Mouse (Mus musculus) forebrain, postnatal 0 days (tissue): ENCODE data around the gene Bpnt1. TPM values are rescaled to one million over a fixed set of nuclear protein-coding genes. Genes with fewer than 3 reads are reported as not detected.

ENCODE experiments used
- ATAC-seq: fragments of 200-750 bp; cut with Nextera tagmentation; 2 replicates; pipeline ENCODE4 v1.8.0; 2017; ENCODE audit warnings: mild to moderate bottlenecking, moderate library complexity
- DNase-seq: peaks from one replicate; pipeline ENCODE4 v3.0.0-alpha.2; 2015
- H3K27ac ChIP-seq: fragments of 300-500 bp; sonication (generic); 2 replicates; pipeline ENCODE4 v1.5.1; 2014; ENCODE audit warnings: low read depth, mild to moderate bottlenecking, antibody characterized with exemption, low read length, moderate library complexity, mixed read lengths
- H3K27me3 ChIP-seq: fragments of 300-500 bp; sonication (generic); 2 replicates; pipeline ENCODE4 v1.6.1; 2014; ENCODE audit warnings: mild to moderate bottlenecking, low read length, mixed read lengths; ENCODE audit not compliant: insufficient read depth
- H3K36me3 ChIP-seq: fragments of 300-500 bp; sonication (generic); 2 replicates; pipeline ENCODE4 v1.6.1; 2014; ENCODE audit warnings: mild to moderate bottlenecking, moderate library complexity; ENCODE audit not compliant: insufficient read depth
- H3K4me1 ChIP-seq: fragments of 300-500 bp; sonication (generic); 2 replicates; pipeline ENCODE4 v1.6.1; 2014; ENCODE audit warnings: antibody characterized with exemption; ENCODE audit not compliant: insufficient read depth
- H3K4me2 ChIP-seq: fragments of 300-500 bp; sonication (generic); 2 replicates; pipeline ENCODE4 v1.6.1; 2014; ENCODE audit warnings: low read depth, mild to moderate bottlenecking, moderate library complexity
- H3K4me3 ChIP-seq: fragments of 300-500 bp; sonication (generic); 2 replicates; pipeline ENCODE4 v1.5.1; 2014; ENCODE audit warnings: low read depth, low read length, mixed read lengths
- H3K9ac ChIP-seq: fragments of 300-500 bp; sonication (generic); 2 replicates; pipeline ENCODE4 v1.6.1; 2014; ENCODE audit warnings: mild to moderate bottlenecking
- H3K9me3 ChIP-seq: fragments of 300-500 bp; sonication (generic); 2 replicates; pipeline ENCODE4 v1.6.1; 2016; ENCODE audit warnings: low read length
- CTCF ChIP-seq: sonication (generic); IDR thresholded peaks from 2 replicates; pipeline ENCODE4 v1.5.1; 2016; ENCODE audit warnings: antibody characterized with exemption, control low read depth, low read depth
- WGBS: fragments of 180-500 bp; shearing (Covaris S2); extraction: QIAGEN DNeasy Blood & Tissue Kit; methylation state at CpG from one replicate; pipeline ENCODE4 v1.1.7; 2014; 5-methylcytosine and 5-hydroxymethylcytosine counted together
- polyA plus RNA-seq: library from polyadenylated mRNA; unstranded; fragments of >200 nt; fragmentation: Nextera tagmentation; extraction: Ambion mirVana; gene quantifications from 2 replicates; pipeline ENCODE4 v1.2.1, GENCODE M21; 2015
- total RNA-seq: library from RNA; depleted of rRNA; stranded (reverse); fragments of >200 nt; gene quantifications from 2 replicates; pipeline ENCODE4 v1.2.3, GENCODE M21; 2014

The Bpnt1 gene
- total and polyA plus RNA-seq, 2 experiments from 2014 or later, result 48.4 to 75.0 TPM

GRCm38 (mm10) chr1:185291336-185291735 lies 40.6 kb upstream of the Bpnt1 start:
- no peaks in the 10 kb centered on the region for H3K4me1 ChIP-seq
- DNase-seq (no peak), ATAC-seq (no peak)
- H3K4me3 ChIP-seq, result no peak overlapping the region
- H3K27me3 ChIP-seq, result no peaks in the 10 kb centered on the region
- no peak overlapping the region for H3K9ac ChIP-seq
- no peak overlapping the region for H3K4me2 ChIP-seq
- H3K27ac ChIP-seq, result no peak overlapping the region
- no peak for TF ChIP-seq CTCF
- H3K36me3 ChIP-seq, result peaks cover 75% of the 10 kb centered on the region
- 77% methylated on average over 4 of the region's 4 CpGs for WGBS
- no peaks in the 10 kb centered on the region for H3K9me3 ChIP-seq

GRCm38 (mm10) chr1:185292646-185293360 lies 39.1 kb upstream of the Bpnt1 start:
- no peak overlapping the region for H3K27ac ChIP-seq
- peaks cover 79% of the 10 kb centered on the region for H3K36me3 ChIP-seq
- WGBS, result 89% methylated on average over 10 of the region's 10 CpGs

DNA sequence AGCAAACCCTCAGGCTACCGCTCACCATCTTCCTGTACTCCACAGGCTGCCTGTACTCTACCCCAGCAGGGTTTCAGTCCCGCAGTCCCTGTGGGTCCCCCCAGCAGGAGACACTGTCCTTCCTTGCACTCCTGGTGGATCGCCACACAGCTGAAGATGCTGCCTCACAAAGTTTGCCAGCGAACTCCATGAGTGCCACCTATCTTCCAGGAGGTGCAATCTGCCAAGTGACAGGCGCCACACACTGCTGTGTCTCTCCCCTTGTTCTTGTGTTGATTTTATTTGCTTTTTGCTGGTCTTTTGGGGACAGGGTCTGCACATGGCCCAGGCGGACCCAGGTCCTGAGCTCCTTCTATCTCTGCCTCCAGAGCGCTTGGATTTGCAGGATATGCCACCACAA lies 35.1 kb upstream of the Bpnt1 start:
- Histone ChIP-seq H3K4me1 (no peaks in the 10 kb centered on the region), H3K9ac (no peak overlapping the region), H3K4me3 (no peak overlapping the region), H3K36me3 (peaks cover 71% of the 10 kb centered on the region), H3K4me2 (no peak overlapping the region), H3K27ac (no peak overlapping the region), H3K9me3 (no peaks in the 10 kb centered on the region), H3K27me3 (no peaks in the 10 kb centered on the region)
- ATAC-seq (no peak), DNase-seq (no peak)
- TF ChIP-seq CTCF, result no peak
- 93% methylated on average over 7 of the region's 7 CpGs for WGBS

More at GRCm38 (mm10) chr1:185292646-185293360, 39.1 kb upstream of the Bpnt1 start:
- TF ChIP-seq CTCF, result no peak
- no peak overlapping the region for H3K9ac ChIP-seq
- H3K27me3 ChIP-seq, result no peaks in the 10 kb centered on the region
- DNase-seq, result no peak
- no peaks in the 10 kb centered on the region for H3K4me1 ChIP-seq
- no peak overlapping the region for H3K4me2 ChIP-seq
- H3K4me3 ChIP-seq, result no peak overlapping the region
- H3K9me3 ChIP-seq, result no peaks in the 10 kb centered on the region
- ATAC-seq, result no peak

DNA sequence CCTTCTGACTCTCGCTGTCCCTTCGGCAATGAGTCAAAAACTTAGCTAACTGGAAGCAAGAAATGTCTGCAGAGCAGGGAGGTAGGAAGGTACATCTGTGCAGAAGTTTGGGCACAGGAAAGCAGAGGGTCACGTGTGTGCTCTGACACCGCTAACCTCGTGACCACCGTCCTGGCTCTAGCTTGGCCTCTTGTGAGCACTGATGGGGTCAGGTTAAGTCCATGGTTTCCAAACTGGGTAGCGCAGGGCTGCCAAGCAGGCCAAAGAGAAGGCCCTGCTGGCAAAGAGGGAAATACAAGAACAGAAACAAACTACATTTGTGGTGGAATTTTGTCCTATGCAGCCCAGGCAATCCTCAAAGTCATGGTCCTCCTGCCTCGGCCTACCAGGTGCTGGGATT lies 33.5 kb upstream of the Bpnt1 start:
- Histone ChIP-seq H3K27ac (no peak overlapping the region), H3K36me3 (peaks cover 68% of the 10 kb centered on the region), H3K4me2 (no peak overlapping the region), H3K4me1 (no peaks in the 10 kb centered on the region), H3K27me3 (no peaks in the 10 kb centered on the region), H3K9ac (no peak overlapping the region), H3K9me3 (no peaks in the 10 kb centered on the region), H3K4me3 (no peak overlapping the region)
- ATAC-seq (no peak), DNase-seq (no peak)
- 96% methylated on average over 8 of the region's 8 CpGs for WGBS
- TF ChIP-seq CTCF, result no peak

DNA sequence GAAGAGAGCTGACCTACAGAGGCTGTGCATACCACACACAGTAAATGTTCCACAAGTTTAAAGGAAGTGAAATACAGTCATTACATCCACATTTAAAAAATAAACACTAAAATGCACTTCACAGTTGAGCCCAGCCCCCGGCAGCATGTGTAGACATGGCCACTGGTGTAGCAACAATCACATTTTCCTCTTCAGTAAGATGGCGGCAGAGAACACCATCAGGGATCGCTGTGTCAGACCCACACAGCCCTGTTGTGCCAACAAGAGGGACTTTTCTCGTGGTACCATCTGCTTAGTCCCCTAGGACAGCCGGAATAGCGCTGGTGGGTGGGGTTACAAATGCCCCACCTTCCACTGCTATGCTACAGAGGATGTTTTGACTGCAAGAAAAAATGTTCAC lies 29.1 kb upstream of the Bpnt1 start:
- Histone ChIP-seq H3K27ac (no peak overlapping the region), H3K4me2 (no peak overlapping the region), H3K36me3 (peaks cover 32% of the 10 kb centered on the region), H3K27me3 (no peaks in the 10 kb centered on the region), H3K9ac (no peak overlapping the region), H3K4me1 (no peaks in the 10 kb centered on the region), H3K9me3 (no peaks in the 10 kb centered on the region), H3K4me3 (no peak overlapping the region)
- ATAC-seq (no peak), DNase-seq (no peak)
- TF ChIP-seq CTCF, result no peak
- 92% methylated on average over 6 of the region's 6 CpGs for WGBS

DNA sequence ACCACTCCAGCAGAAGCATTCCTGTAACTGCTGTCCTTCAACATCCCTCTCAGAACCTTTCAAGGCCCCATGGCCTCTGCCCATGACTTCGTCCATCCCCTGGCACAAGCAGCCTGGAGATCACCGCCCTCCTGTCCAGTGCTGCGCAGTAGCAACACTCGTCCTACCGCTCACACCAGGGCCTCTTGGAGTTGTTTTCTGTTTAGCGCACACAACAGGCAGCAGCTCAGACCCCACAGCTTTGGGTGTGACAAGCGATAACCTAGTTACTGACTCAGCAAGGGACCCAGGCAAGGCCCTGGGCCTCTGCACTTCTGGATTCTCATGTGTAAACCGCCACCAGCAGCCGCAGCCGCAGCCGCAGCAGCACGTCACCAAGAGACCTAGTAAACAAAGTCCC lies 25.1 kb upstream of the Bpnt1 start:
- Histone ChIP-seq H3K27me3 (no peaks in the 10 kb centered on the region), H3K4me1 (no peaks in the 10 kb centered on the region), H3K4me2 (no peak overlapping the region), H3K9me3 (no peaks in the 10 kb centered on the region), H3K36me3 (peaks cover 23% of the 10 kb centered on the region), H3K9ac (no peak overlapping the region), H3K27ac (no peak overlapping the region), H3K4me3 (no peak overlapping the region)
- ATAC-seq (no peak), DNase-seq (no peak)
- WGBS, result 96% methylated on average over 12 of the region's 12 CpGs
- TF ChIP-seq CTCF, result no peak

GRCm38 (mm10) chr1:185307645-185308044 lies 24.3 kb upstream of the Bpnt1 start:
- 97% methylated on average over 7 of the region's 7 CpGs for WGBS
- H3K4me1 ChIP-seq, result no peaks in the 10 kb centered on the region
- H3K4me3 ChIP-seq, result no peak overlapping the region
- no peak for ATAC-seq
- no peak for DNase-seq
- H3K36me3 ChIP-seq, result peaks cover 23% of the 10 kb centered on the region
- no peaks in the 10 kb centered on the region for H3K9me3 ChIP-seq
- TF ChIP-seq CTCF, result no peak
- no peaks in the 10 kb centered on the region for H3K27me3 ChIP-seq
- H3K4me2 ChIP-seq, result no peak overlapping the region
- H3K27ac ChIP-seq, result no peak overlapping the region
- no peak overlapping the region for H3K9ac ChIP-seq
